Mouse (Mus musculus) CD4-positive, CD25-positive, alpha-beta regulatory T cell, adult 2 months (primary cell): Measurements from ENCODE around the gene Col23a1.
A peak's percentile ranks its signal among the peaks of the same experiment; 100 is the strongest.
"Not testable (repeated sequence)": the region's sequence is repeated elsewhere in the genome, so short reads cannot be mapped to it uniquely, and the experiment has no call there.

Experiments
- DNase-seq: peaks from one replicate; pipeline ENCODE4 v3.0.0-alpha.2; 2012; ENCODE audit warnings: low read depth, low spot score

Gene Col23a1

GRCm38 (mm10) chr11:51590002-51590401, 300.3 kb downstream of the Col23a1 start:
- DNase-seq, result no peak

DNA sequence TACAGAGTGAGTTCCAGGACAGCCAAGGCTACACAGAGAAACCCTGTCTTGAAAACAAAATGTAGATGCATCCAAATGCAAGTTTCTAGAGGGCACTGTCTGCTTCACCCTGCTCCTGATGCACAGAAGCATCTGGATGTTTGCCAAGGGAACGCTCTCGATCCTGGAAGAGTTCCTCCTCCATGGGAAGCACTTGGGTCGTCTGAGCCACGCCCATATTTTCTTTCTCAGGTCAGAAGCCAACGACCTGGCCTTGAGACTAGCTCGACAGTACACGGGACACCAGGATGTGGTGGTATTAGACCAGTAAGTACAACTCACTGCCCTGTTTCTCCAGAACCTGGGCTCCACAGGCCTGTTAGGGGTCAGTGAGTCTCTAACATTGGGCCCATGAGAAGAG, 301.4 kb downstream of the Col23a1 start:
- DNase-seq, result no peak

DNA sequence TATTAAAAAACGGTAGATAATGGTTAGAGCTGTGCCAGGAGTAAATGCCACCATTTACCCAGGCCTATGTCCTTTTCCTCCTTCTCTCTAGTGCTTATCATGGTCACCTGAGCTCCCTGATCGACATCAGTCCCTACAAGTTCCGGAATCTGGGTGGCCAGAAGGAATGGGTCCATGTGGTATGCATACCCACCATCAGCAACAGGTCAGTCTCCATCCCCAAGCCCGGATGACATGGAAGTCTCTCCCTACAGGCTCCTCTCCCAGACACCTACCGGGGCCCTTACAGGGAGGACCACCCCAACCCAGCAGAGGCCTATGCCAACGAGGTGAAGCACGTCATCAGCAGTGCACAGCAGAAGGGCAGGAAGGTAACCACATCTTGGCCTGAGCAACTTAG, 302.2 kb downstream of the Col23a1 start:
- DNase-seq, result no peak

DNA sequence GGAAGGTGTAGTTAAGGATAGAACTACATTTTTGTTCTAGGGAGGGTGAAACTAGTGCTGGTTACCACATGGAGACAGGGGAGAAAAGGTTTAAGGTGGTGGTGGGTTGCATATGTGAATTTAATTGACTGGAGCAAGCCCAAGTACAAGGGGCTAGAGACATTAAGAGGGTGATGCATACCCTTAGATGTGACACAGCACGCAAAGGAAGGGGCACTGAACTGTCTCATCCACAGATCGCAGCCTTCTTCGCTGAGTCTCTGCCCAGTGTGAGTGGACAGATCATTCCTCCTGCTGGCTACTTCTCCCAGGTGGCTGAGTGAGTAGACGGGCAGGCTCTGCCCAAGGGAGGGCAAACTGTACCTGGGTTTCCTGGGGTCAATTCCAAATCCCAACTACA, 303.6 kb downstream of the Col23a1 start:
- no peak for DNase-seq

DNA sequence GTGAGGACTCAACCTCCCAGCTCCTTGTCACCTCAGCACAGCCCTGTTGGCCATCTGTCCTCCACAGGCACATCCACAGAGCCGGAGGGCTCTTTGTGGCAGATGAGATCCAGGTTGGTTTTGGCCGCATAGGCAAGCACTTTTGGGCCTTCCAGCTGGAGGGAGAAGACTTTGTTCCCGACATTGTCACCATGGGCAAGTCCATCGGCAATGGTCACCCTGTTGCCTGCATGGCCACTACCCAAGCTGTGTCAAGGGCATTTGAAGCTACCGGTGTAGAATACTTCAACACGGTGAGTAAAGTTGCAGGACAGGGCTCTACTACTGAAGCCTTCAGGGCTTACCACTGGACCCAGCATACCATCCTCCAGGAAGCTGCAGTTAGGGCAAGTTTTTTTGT, 304.1 kb downstream of the Col23a1 start:
- DNase-seq, result no peak

GRCm38 (mm10) chr11:51594715-51595350, 305.1 kb downstream of the Col23a1 start:
- DNase-seq, result no peak

DNA sequence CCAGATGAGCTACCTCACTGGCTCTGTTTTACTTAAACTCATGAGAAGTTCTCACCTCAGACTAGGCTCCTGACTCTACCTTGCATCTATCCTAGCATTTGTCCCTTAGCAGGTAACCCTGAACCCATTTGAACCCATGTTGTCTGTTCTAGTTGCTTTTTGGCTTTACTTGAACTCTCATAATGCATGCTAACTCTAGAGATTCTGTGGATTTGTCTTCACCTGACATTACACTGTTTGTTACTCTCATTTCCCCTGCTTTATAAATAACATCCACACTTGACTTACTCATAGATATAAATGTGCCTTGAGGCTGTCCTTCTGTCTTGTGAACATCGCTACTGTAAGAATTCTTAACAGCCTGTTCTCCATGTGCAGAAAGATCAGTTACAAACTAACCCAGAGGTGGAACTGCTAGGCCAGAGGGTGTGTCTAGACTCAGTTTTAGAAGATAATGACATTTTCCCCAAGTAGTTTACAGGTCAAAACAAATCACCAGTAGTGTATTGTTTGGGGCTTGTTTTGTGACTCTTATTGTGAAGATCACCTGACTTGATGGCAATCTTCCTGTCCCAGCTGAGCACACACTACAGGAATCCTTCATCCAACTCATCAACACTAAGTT, 305.9 kb downstream of the Col23a1 start:
- DNase-seq, result no peak

DNA sequence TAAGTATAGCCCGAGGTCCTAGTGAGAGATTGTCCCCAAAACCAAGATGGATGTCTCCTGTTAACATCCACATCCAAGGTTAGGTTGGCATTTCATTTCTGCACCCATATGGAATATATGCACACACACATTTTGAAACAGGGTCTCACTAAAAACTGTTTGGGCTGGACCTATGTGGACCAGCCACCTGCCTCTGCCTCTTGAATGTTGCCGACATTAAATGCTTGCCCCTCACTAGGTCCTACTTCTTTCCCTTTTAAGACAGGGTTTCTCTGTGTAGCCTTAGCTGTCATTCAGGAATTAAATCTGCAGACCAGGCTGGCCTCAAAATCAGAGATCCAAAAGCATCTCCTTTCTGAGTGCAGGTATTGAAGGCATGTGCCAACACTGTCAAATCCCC, 307.8 kb downstream of the Col23a1 start:
- DNase-seq, result no peak

DNA sequence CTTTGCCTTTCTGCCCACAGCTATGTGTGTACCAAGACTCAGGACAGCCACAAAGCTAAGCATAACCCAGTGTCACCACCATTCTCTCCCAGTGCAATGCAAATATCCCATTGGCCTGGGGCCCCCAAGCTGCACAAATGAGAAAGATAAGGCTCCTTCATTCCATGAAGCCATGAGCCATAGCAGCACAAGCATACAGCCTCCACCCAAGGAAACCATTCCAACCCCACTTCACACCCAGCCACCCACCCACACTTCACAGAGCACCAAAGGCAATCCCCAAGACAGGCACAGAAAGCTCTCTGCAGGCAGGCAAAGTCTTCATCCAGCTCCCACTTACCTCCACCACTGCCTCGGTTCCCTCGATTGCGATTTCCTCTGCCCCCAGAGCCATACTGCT, 312.5 kb downstream of the Col23a1 start:
- DNase-seq, result no peak

DNA sequence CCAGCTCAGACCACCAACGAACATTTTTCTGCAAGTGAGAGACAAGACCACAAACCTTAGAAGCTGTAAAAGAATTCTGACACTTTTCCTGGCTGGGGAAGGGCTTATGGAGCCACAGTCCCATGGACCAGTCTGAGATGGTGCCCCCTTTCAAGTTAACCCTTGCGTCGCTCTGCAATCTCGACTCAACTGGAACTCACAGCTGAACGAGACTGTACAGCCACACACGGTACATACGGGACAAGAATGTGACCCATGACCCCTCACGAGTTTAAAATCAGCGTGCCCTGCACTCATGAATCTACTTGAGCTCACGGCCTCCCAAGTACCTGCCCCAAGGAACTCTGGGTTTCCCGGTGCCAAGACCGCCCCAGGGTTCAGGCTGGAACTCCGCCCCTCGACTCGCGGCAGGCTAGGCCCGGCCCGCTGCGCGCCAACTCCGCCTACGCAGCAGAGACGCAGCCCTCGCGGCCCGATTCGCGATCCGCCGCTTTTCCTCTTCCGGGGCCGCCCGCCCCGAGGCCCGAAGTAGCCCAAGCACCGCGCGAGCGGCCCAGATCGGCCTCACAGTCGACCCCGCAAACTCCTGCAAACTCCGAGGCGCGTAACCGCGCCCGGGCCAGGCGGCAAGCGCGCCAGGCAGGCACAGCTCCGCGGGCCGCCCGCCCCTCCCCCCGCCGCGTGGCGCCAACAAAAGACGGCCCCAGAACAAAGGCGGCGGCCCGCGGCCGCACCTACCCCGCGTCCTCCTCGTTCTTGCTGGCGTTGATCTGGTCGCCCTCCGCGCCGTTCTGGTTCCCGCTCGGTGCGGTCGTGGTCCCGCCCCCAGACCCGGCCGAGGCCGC, 316.1 kb downstream of the Col23a1 start:
- peak; percentile 93 for DNase-seq

- DNase-seq, result peak; percentile 98
These were observed 316.9 kb downstream of the Col23a1 start, which contains the start of gene Hnrnpab for GRCm38 (mm10) chr11:51606447-51607095. Hnrnpab (minus strand) TSS chr11:51606847.

GRCm38 (mm10) chr11:51607096-51607738, 317.5 kb downstream of the Col23a1 start:
- no peak for DNase-seq

DNA sequence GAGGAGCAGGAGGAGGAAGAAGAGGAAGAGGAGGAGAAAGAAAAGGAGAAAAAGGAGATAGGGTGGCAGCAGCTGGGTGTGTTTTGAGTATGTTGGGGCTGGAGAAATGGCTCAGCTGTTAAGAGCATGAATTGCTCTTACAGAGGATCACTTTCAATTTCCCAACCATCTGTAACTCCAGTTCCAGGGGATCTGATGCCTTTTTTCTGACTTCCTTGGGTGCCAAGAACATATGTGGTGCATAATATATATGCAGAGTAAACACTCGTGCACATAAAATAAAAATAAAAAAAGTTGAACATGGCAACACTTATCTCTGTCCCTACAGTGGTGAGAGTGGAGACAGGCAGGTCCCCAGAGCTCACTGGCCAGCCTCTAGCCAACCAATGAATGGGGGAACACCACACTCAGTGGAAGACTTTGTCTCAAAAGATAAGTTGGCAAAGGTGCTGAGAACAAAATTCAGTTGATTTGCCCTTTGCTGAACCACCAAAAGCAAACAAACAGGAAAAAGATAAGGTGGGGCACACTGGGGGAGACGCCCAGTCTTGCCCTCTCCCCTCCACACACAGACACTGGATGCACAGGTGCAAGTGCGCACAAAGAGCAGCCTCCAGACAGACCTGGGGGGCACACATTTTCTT, 319.7 kb downstream of the Col23a1 start:
- DNase-seq, result no peak

DNA sequence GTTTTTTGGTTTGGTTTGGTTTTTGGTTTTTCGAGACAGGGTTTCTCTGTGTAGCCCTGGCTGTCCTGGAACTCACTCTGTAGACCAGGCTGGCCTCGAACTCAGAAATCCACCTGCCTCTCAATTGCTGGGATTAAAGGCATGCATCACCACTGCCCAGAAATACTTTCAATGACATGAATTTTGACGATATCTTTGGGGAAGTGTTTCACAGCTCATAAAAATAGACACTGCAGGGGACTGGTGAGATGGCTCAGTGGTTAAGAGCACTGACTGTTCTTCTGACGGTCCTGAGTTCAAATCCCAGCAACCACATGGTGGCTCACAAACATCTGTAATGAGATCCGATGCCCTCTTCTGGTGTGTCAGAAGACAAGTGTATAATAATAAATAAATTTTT, 320.2 kb downstream of the Col23a1 start:
- DNase-seq, result not testable (repeated sequence)

DNA sequence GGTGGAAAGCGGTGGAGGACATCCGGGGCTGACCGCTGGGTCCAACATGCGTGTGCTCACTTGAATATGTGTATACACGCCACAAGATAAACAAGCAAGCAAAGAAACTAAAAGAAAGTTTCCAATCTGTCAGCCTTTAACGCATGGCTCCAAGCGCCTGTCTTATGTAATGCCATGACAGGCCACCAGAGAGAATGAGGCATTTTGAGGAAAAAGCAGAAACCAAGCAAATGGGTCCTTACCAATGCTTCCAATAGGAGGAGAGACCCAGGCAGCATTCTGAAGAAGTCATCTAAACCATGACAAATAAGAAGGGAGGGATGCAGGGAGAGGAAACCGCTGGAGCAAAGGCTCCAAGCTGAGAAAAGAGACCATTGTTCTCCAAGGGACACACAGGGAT, 324.5 kb downstream of the Col23a1 start:
- DNase-seq, result no peak

GRCm38 (mm10) chr11:51615129-51615528, 325.4 kb downstream of the Col23a1 start:
- no peak for DNase-seq

DNA sequence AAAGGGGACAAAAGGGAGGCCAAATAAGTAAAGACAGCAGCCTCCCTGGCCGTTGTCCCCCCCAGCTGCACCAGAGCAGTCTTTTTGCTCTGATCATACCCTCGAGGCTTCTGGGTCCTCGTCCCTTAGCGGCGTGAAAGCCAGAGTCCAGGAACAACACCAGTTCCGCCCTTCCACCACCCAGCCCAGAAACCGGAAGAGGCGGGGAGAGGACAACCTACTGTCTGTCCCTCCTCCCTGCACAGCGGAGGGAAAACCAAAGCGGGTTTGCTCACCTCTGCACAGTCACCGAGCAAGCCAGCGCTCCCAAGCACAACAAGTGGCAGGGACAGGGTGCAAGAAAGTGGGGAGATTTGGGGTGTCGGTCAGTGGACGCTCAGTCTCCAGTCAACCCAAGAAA, 325.9 kb downstream of the Col23a1 start:
- peak; percentile 80 for DNase-seq

DNA sequence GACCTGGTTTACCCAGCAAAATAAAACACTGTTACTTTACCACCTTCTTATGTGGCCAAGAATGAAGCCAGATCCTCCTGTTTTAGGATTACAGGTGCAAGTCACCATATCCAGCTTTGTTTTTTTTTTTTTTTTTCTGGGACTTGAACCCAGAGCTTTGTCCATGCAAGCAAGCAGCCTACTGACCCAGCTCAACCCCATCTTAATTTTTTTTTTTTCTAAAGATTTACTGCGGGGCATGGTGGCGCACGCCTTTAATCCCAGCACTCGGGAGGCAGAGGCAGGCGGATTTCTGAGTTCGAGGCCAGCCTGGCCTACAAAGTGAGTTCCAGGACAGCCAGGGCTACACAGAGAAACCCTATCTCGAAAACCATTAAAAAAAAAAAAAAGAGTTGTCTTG, 326.4 kb downstream of the Col23a1 start:
- not testable (repeated sequence) for DNase-seq

DNA sequence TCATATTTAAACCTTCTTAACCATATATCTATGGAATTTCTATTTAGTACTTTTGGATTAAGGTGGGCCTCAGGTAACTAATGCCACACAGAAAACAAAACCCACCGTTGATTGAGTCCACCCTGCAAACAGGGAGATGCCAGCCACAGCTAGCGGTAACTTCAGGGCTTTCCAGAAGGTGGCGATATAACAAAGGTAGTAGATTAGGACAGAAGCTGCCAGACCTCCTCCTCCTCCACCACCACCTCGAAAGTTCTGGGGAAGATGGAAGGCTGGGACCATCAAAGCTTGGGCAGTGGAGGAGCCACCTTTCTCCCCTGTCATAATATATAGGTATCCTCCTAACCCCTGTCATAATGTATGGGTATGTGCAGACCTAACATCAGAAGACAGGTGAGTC, 328.0 kb downstream of the Col23a1 start:
- peak; percentile 85 for DNase-seq

DNA sequence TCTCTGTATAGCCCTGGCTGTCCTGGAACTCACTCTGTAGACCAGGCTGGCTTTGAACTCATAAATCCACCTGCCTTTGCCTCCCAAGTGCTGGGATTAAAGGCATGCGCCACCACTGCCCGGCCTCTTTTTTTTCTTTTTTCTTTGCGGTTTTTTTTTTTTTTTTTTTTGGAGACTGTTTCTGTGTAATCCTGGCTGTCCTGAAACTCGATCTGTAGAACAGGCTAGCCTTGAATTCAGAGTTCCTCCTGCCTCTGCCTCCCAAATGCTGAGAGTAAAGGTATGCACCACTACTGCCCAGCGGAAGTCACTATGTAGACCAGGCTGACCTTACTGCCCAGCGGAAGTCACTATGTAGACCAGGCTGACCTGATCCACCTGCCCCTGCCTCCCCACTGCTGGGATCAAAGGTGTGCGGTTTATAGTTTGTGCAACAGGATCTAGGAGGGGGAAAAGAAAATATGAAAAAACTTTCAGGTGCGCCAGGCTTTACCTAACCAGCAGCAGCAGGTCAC, 329.2 kb downstream of the Col23a1 start:
- no peak for DNase-seq
